Mouse (Mus musculus): Measurements from ENCODE around the gene Susd3.

Gene Susd3

GRCm38 (mm10) chr13:49248467-49248862 is at the start of gene Susd3:
Gene Susd3, minus strand, starts transcription at chr13:49248706.
- no peak for DNase-seq

GRCm38 (mm10) chr13:49296270-49296669 is 47.8 kb upstream of the Susd3 start:
- no peak for DNase-seq

GRCm38 (mm10) chr13:49294108-49294507 is 45.6 kb upstream of the Susd3 start:
- no peak for DNase-seq

GRCm38 (mm10) chr13:49291949-49292348 is 43.4 kb upstream of the Susd3 start:
- DNase-seq = no peak

GRCm38 (mm10) chr13:49291398-49291797 is 42.9 kb upstream of the Susd3 start:
- peak in 1 of 2 experiments; percentile 47 for DNase-seq

- DNase-seq = no peak
Measured at GRCm38 (mm10) chr13:49287224-49287623, 38.7 kb upstream of the Susd3 start.

- no peak for DNase-seq
Measured at GRCm38 (mm10) chr13:49286750-49287149, 38.2 kb upstream of the Susd3 start.

GRCm38 (mm10) chr13:49283686-49284085 is 35.2 kb upstream of the Susd3 start:
- DNase-seq = no peak

GRCm38 (mm10) chr13:49282168-49282567 is 33.7 kb upstream of the Susd3 start:
- no peak for DNase-seq

GRCm38 (mm10) chr13:49271831-49272765 is 23.6 kb upstream of the Susd3 start:
- DNase-seq = no peak

GRCm38 (mm10) chr13:49270500-49270899 is 22.0 kb upstream of the Susd3 start:
- no peak for DNase-seq

GRCm38 (mm10) chr13:49267645-49268044 is 19.1 kb upstream of the Susd3 start:
- DNase-seq = no peak

- no peak for DNase-seq
Measured at GRCm38 (mm10) chr13:49260036-49260722, 11.7 kb upstream of the Susd3 start.

GRCm38 (mm10) chr13:49257819-49258313 is 9.4 kb upstream of the Susd3 start:
- no peak for DNase-seq

- DNase-seq = no peak
Measured at GRCm38 (mm10) chr13:49252746-49253145, 4.2 kb upstream of the Susd3 start.

GRCm38 (mm10) chr13:49252113-49252512 is 3.6 kb upstream of the Susd3 start:
- DNase-seq = no peak

- DNase-seq = no peak
Measured at GRCm38 (mm10) chr13:49250716-49251517, 2.4 kb upstream of the Susd3 start.

GRCm38 (mm10) chr13:49249634-49250033 is 1.1 kb upstream of the Susd3 start:
- DNase-seq = no peak

GRCm38 (mm10) chr13:49248923-49249322 is 417 bp upstream of the Susd3 start:
- no peak for DNase-seq

- no peak for DNase-seq
Measured at GRCm38 (mm10) chr13:49247740-49248466, 603 bp downstream of the Susd3 start.

- DNase-seq = no peak
Measured at GRCm38 (mm10) chr13:49247232-49247739, 1.2 kb downstream of the Susd3 start.

- DNase-seq = no peak
Measured at GRCm38 (mm10) chr13:49246626-49247025, 1.9 kb downstream of the Susd3 start.

Measured in cerebellum, postnatal 14 days (tissue).